Mouse (Mus musculus) small intestine, adult 2 months (tissue): ENCODE data around the gene Nrip1.

Experiments
- CTCF ChIP-seq: fragments of 200-500 bp; IDR thresholded peaks from 2 replicates; pipeline ENCODE4 v1.5.1; 2012; ENCODE audit warnings: low read depth, mild to moderate bottlenecking, control low read depth, inconsistent platforms, low read length, moderate library complexity, mixed read lengths; ENCODE audit not compliant: insufficient replicate concordance, insufficient read length; ENCODE audit errors: extremely low read depth
- POLR2A ChIP-seq: fragments of 200-500 bp; IDR thresholded peaks from 2 replicates; pipeline ENCODE4 v1.6.1; 2012; ENCODE audit warnings: low read depth, mild to moderate bottlenecking, control low read depth, inconsistent platforms, low read length, moderate library complexity

GRCm38 (mm10) chr16:76314013-76314950 lies 59.3 kb downstream of the Nrip1 start:
- TF ChIP-seq POLR2A = no peak
- no peak for TF ChIP-seq CTCF
